Comparison of ENCODE assay signal across 9 mouse cellular contexts in the genomic region with DNA sequence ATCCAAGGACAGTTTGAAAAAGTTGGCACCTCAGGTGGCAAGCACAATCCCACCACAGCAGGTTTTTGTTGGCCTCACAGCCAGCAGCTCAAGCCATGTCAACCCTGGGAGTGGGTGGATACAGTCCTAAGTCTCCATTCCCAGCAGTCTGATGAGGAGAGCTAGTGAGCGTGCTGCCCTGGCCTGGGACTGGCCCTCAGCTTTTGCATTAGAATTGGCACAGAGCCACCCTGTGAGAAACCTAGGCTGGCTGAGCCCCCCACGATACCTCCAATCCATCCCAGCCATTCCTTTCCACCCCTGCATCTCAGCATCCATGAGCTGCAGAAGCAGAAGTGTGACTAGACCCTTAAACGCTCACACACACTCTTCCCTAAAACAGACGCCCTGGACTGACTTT.
DNase-seq lines count a peak whose midpoint lies in the region; ATAC-seq and TF ChIP-seq lines count a peak whose summit lies in the region.
"Had no signal": no experiment of that assay in that cellular context is flagged by ENCODE, and none has a peak within 500 bp of the region (broad histone marks: within the 10 kb centered on the region; RNA-seq: fewer than 3 reads in every experiment).

No protein-coding gene starts in this region.

- DNase-seq in kidney, adult 8-10 months: no peak
- no peak for DNase-seq in midbrain, postnatal 0 days (ENCODE audit: low spot score)
- DNase-seq in frontal cortex, postnatal 10 days (ENCODE audit: low spot score in 2 of 2): no peak
- no peak for DNase-seq in kidney, adult 11 months
- DNase-seq in urinary bladder, postnatal 25 days (ENCODE audit: low spot score): no peak
- DNase-seq: right cerebral cortex, postnatal 4 days had no signal

- TF ChIP-seq CTCF in midbrain, postnatal 0 days (IDR thresholded peaks at IDR 0.05): no peak

- H3K36me3 ChIP-seq in kidney, embryonic 15.5 days: peaks cover 24% of the 10 kb centered on the region
- peaks cover 4% of the 10 kb centered on the region; the same call in 1 of the 2 replicates for H3K36me3 ChIP-seq in intestine, embryonic 16.5 days (ENCODE audit: control insufficient read depth, insufficient read depth, low read length)
- no peaks in the 10 kb centered on the region for H3K36me3 ChIP-seq in midbrain, postnatal 0 days (ENCODE audit: insufficient read depth, low read length)

- peak overlapping the region; percentile 84 for H3K27ac ChIP-seq in kidney, embryonic 15.5 days
- peak overlapping the region; percentile 19; the same call in 1 of the 2 replicates for H3K27ac ChIP-seq in intestine, embryonic 16.5 days (ENCODE audit: low read length)
- peak overlapping the region; percentile 47; the same call in 1 of the 2 replicates for H3K27ac ChIP-seq in midbrain, postnatal 0 days (ENCODE audit: low read depth, low read length)

- peaks cover 70% of the 10 kb centered on the region for H3K4me1 ChIP-seq in kidney, embryonic 15.5 days
- H3K4me1 ChIP-seq in intestine, embryonic 16.5 days (ENCODE audit: control insufficient read depth, insufficient read depth, low read length): peaks cover 51% of the 10 kb centered on the region
- peaks cover 20% of the 10 kb centered on the region for H3K4me1 ChIP-seq in midbrain, postnatal 0 days (ENCODE audit: insufficient read depth, low read length)

- 0 out of 2 replicates have a peak overlapping the region, but pooled peaks have one; percentile 22 for H3K9ac ChIP-seq in kidney, embryonic 15.5 days
- H3K9ac ChIP-seq in intestine, embryonic 16.5 days (ENCODE audit: low read depth, low read length): peak overlapping the region; percentile 8; the same call in 1 of the 2 replicates
- H3K9ac ChIP-seq in midbrain, postnatal 0 days (replicated peaks; ENCODE audit: low read length, poor library complexity, severe bottlenecking): no peak overlapping the region

- H3K27me3 ChIP-seq in kidney, embryonic 15.5 days: no peaks in the 10 kb centered on the region
- H3K27me3 ChIP-seq in intestine, embryonic 16.5 days (replicated peaks; ENCODE audit: control insufficient read depth, insufficient read depth, low read length): no peaks in the 10 kb centered on the region
- H3K27me3 ChIP-seq in midbrain, postnatal 0 days (ENCODE audit: insufficient read depth, low read length): no peaks in the 10 kb centered on the region

- ATAC-seq in kidney, embryonic 15.5 days (replicated peaks; ENCODE audit: low FRiP score): no peak
- 0 out of 2 replicates have a peak, but pooled peaks have one; percentile 33 for ATAC-seq in erythroblast, adult 5-6 weeks (replicated peaks; ENCODE audit: low FRiP score, poor library complexity, severe bottlenecking)
- peak; percentile 62 for ATAC-seq in intestine, embryonic 16.5 days
- ATAC-seq in midbrain, postnatal 0 days (ENCODE audit: low FRiP score): no peak

- 20% methylated on average over 4 of the region's 4 CpGs for WGBS in kidney, embryonic 15.5 days
- WGBS in intestine, embryonic 16.5 days: 35% methylated on average over 4 of the region's 4 CpGs
- 33% methylated on average over 4 of the region's 4 CpGs for WGBS in midbrain, postnatal 0 days

- H3K4me3 ChIP-seq in kidney, embryonic 15.5 days (replicated peaks): no peak overlapping the region
- peak overlapping the region; percentile 12 for H3K4me3 ChIP-seq in intestine, embryonic 16.5 days (ENCODE audit: low read length)
- no peak overlapping the region for H3K4me3 ChIP-seq in midbrain, postnatal 0 days (ENCODE audit: low read depth, low read length)

- H3K4me2 ChIP-seq in kidney, embryonic 15.5 days: peak overlapping the region; percentile 42
- peak overlapping the region; percentile 33 for H3K4me2 ChIP-seq in intestine, embryonic 16.5 days (ENCODE audit: low read depth, low read length)
- H3K4me2 ChIP-seq in midbrain, postnatal 0 days (ENCODE audit: low read depth, low read length, poor library complexity, severe bottlenecking): no peak overlapping the region

- H3K9me3 ChIP-seq in kidney, embryonic 15.5 days (replicated peaks): no peaks in the 10 kb centered on the region
- no peaks in the 10 kb centered on the region for H3K9me3 ChIP-seq in intestine, embryonic 16.5 days (ENCODE audit: control insufficient read depth, low read length)
- H3K9me3 ChIP-seq in midbrain, postnatal 0 days (ENCODE audit: low read length): no peaks in the 10 kb centered on the region

Comparison
In these comparisons a context has a peak if more than half of its experiments do, and no peak if none do; other contexts are left out.
1. ATAC-seq: peak in erythroblast, adult 5-6 weeks (single experiment) and intestine, embryonic 16.5 days (single experiment); none in kidney, embryonic 15.5 days (single experiment) and midbrain, postnatal 0 days (single experiment).
2. H3K27ac ChIP-seq: peak in every context shown above with its lines; median percentile 84 in kidney, embryonic 15.5 days; 47 in midbrain, postnatal 0 days; 19 in intestine, embryonic 16.5 days.